Mouse (Mus musculus) forebrain, embryonic 15.5 days (tissue): Measurements from ENCODE around the gene Frmd6. TPM values are rescaled to one million over a fixed set of nuclear protein-coding genes. Genes with fewer than 3 reads are reported as not detected.

ENCODE experiments used
- ATAC-seq: fragments of 200-750 bp; cut with Nextera tagmentation; replicated peaks from 2 replicates; pipeline ENCODE4 v1.8.0; 2017; ENCODE audit warnings: mild to moderate bottlenecking, moderate TSS enrichment, moderate library complexity
- H3K27ac ChIP-seq: fragments of 300-500 bp; sonication (generic); replicated peaks from 2 replicates; pipeline ENCODE4 v1.5.1; 2015; ENCODE audit warnings: mild to moderate bottlenecking, inconsistent platforms
- H3K27me3 ChIP-seq: fragments of 300-500 bp; sonication (generic); 2 replicates; pipeline ENCODE4 v1.6.1; 2015; ENCODE audit warnings: inconsistent platforms
- H3K36me3 ChIP-seq: fragments of 300-500 bp; sonication (generic); 2 replicates; pipeline ENCODE4 v1.6.1; 2015; ENCODE audit warnings: mild to moderate bottlenecking, inconsistent platforms
- H3K4me1 ChIP-seq: fragments of 300-500 bp; sonication (generic); 2 replicates; pipeline ENCODE4 v1.6.1; 2015; ENCODE audit warnings: inconsistent platforms
- H3K4me2 ChIP-seq: fragments of 300-500 bp; sonication (generic); replicated peaks from 2 replicates; pipeline ENCODE4 v1.6.1; 2015; ENCODE audit warnings: mild to moderate bottlenecking, inconsistent platforms
- H3K4me3 ChIP-seq: fragments of 300-500 bp; sonication (generic); 2 replicates; pipeline ENCODE4 v1.5.1; 2015; ENCODE audit warnings: mild to moderate bottlenecking, inconsistent platforms
- H3K9ac ChIP-seq: fragments of 300-500 bp; sonication (generic); replicated peaks from 2 replicates; pipeline ENCODE4 v1.6.1; 2015; ENCODE audit warnings: mild to moderate bottlenecking, inconsistent platforms
- H3K9me3 ChIP-seq: fragments of 300-500 bp; sonication (generic); 2 replicates; pipeline ENCODE4 v1.6.1; 2016; ENCODE audit warnings: inconsistent platforms
- WGBS: fragments of 180-500 bp; shearing (Covaris S2); methylation state at CpG from one replicate; pipeline ENCODE4 v1.1.7; 2015; ENCODE audit warnings: mixed read lengths; 5-methylcytosine and 5-hydroxymethylcytosine counted together
- polyA plus RNA-seq: library from polyadenylated mRNA; unstranded; fragments of >200 nt; fragmentation: Nextera tagmentation; extraction: Ambion mirVana; gene quantifications from 2 replicates; pipeline ENCODE4 v1.2.1, GENCODE M21; 2015

Gene Frmd6
- polyA plus RNA-seq, result 11.8 and 11.9 TPM in 2 replicates

DNA sequence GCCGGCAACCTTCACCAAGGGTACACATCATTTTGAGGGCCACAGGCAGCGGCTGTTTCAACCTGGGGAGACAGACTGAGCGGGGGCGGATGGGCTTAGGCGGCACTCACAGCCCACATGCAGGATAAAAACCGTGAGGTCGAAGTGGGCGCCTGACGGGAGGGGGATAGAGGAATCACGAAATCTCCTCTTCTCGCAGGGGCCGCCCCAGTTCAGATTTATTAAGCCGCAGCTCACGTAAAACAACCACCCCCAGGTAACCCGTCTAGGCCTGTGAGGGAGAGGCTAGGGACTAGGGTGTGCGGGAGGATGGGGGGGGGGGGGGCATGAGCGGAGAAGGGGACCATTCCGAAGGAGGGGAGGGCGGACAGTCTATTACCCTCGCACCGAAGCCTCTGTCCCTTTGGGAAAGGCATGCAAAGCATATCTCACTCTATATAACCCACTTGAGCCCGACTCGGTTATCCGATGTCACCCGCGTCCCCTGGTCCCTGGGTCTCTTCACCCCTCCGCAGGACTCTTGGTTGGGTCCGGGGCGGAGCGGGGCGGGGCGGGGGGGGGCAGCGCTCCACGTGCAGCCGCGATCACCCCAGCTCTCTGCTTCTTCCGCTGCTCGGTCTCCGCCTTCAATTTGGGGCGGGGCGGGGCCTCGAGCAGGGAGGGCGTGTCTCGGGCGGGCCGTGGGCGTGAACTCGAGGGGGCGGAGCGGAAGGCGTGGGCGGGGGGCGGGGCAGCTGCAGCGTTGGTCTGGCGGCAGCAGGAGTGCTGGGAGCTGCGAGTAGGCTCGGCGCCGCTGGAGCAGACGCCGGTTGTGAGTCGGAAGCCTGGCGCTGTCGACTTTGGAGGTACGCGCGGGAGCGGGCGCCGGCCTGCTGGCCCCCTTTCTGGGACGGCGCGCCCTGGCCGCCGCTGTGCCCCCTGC is at the start of gene Frmd6:
TSS of gene Frmd6 (plus strand) at position 786 of the 922 bp plus-strand sequence.
- no peaks in the 10 kb centered on the region for H3K9me3 ChIP-seq
- H3K36me3 ChIP-seq, result no peaks in the 10 kb centered on the region
- peak within 1 kb of the TSS; percentile 86 for H3K4me2 ChIP-seq
- H3K27ac ChIP-seq, result peak within 1 kb of the TSS; percentile 96
- peak; percentile 93 for ATAC-seq
- H3K27me3 ChIP-seq, result no peaks in the 10 kb centered on the region
- peak within 1 kb of the TSS; percentile 80 for H3K9ac ChIP-seq
- WGBS, result under 1% methylated on average over 73 of the region's 75 CpGs
- peaks cover 29% of the 10 kb centered on the region for H3K4me1 ChIP-seq
- peak within 1 kb of the TSS; percentile 94 for H3K4me3 ChIP-seq

GRCm38 (mm10) chr12:70775609-70776008 is 49.7 kb upstream of the Frmd6 start:
- 91% methylated on average over 8 of the region's 8 CpGs for WGBS
- no peak overlapping the region for H3K4me3 ChIP-seq
- no peak for ATAC-seq
- no peaks in the 10 kb centered on the region for H3K27me3 ChIP-seq
- no peaks in the 10 kb centered on the region for H3K36me3 ChIP-seq
- no peak overlapping the region for H3K27ac ChIP-seq
- no peak overlapping the region for H3K9ac ChIP-seq
- H3K9me3 ChIP-seq, result no peaks in the 10 kb centered on the region
- peaks cover 16% of the 10 kb centered on the region for H3K4me1 ChIP-seq
- H3K4me2 ChIP-seq, result no peak overlapping the region

DNA sequence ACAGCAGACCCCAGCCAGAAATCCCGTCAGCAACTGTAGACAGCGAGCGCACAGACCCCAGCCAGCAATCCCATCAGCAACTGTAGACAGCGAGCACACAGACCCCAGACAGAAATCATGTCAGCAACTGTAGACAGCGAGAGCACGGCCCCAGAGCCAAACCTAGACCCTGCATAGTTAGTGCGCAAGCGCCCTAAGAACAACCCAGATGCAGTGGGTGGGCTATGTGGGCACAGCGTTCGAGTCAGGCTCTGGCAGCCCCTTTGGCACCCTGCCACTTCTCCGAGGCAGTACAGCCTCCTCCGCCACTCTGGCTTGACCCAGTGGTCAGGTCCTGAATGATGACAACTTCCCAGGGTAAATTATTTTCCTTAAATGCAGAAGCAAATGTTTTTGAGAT is 48.6 kb upstream of the Frmd6 start:
- whole genome bisulfite sequencing, result 70% methylated on average over 12 of the region's 12 CpGs
- Histone ChIP-seq H3K9me3 (no peaks in the 10 kb centered on the region), H3K27me3 (no peaks in the 10 kb centered on the region), H3K36me3 (no peaks in the 10 kb centered on the region), H3K4me2 (no peak overlapping the region), H3K4me3 (no peak overlapping the region), H3K27ac (0 out of 2 replicates have a peak overlapping the region, but pooled peaks have one; percentile 1), H3K4me1 (peaks cover 16% of the 10 kb centered on the region), H3K9ac (no peak overlapping the region)
- peak; percentile 51; the same call in 1 of the 2 replicates for ATAC-seq

DNA sequence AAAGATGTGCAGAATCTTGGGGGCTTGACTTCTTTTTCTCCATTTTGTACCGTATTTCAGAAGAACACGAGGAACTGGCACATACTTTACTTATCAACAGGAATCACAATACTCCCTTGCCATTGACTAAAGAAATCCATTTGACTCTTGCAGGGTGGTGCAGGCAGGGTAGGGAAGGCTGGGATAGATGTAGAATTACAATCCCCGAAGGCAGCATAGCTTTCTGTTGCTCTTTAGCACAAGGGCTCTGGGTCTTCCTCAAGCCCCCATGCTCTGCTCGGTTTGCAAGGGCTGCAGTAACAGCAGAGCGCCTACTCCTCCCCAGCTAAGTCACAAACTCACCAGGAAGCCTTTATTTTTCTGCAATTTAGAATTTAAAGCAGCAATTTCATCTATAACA is 47.8 kb upstream of the Frmd6 start:
- Histone ChIP-seq H3K36me3 (no peaks in the 10 kb centered on the region), H3K4me2 (no peak overlapping the region), H3K9ac (no peak overlapping the region), H3K27ac (0 out of 2 replicates have a peak overlapping the region, but pooled peaks have one; percentile 17), H3K27me3 (no peaks in the 10 kb centered on the region), H3K4me1 (peaks cover 16% of the 10 kb centered on the region), H3K9me3 (no peaks in the 10 kb centered on the region), H3K4me3 (no peak overlapping the region)
- 55% methylated on average over 5 of the region's 5 CpGs for WGBS
- ATAC-seq, result no peak

DNA sequence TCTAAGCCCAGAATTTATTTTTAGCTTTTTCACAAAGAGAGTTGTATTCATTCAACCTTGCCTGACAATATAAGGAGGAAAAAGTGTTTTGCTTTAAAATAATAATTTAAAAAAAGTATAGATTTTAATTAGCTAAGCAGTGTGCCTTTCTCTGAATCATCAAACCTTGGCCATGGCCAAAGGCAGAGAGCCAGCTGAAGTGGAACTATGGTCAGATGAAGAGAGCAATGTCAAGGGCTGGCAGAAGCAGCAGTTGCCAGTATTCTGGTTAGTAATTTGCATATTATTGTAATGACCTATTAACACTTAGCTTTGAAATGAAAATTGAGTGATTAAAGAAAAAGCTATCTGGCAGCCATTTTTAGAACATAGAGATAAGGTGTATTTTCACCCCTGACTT is 47.4 kb upstream of the Frmd6 start:
- no peak overlapping the region for H3K4me2 ChIP-seq
- ATAC-seq, result no peak
- H3K4me1 ChIP-seq, result peaks cover 16% of the 10 kb centered on the region
- no peak overlapping the region for H3K4me3 ChIP-seq
- no peaks in the 10 kb centered on the region for H3K9me3 ChIP-seq
- H3K27me3 ChIP-seq, result no peaks in the 10 kb centered on the region
- no peak overlapping the region for H3K9ac ChIP-seq
- H3K36me3 ChIP-seq, result no peaks in the 10 kb centered on the region
- no peak overlapping the region for H3K27ac ChIP-seq

DNA sequence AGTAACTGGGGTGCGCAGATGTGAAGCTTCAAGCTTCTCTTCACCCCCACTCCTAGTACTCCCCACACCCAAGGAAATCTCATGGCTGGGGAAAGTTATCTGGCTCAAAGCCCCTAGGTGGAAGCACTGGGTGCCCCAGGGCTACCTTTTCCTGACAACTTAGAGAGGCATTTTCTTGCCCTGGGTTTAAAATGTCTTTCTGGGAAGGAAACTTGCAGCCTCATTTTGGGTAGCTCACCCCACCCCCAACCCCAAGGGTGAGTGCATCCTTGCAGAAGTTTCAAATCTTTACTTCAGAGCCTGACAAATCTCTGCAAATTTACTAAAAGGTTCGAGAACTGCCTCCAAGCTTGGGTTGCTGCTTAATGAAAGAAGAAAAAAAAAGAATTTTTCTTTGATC is 47.0 kb upstream of the Frmd6 start:
- H3K27ac ChIP-seq, result no peak overlapping the region
- WGBS, result 64% methylated on average over 2 of the region's 2 CpGs
- H3K9me3 ChIP-seq, result no peaks in the 10 kb centered on the region
- no peaks in the 10 kb centered on the region for H3K36me3 ChIP-seq
- H3K4me2 ChIP-seq, result no peak overlapping the region
- no peak overlapping the region for H3K4me3 ChIP-seq
- no peak overlapping the region for H3K9ac ChIP-seq
- H3K27me3 ChIP-seq, result no peaks in the 10 kb centered on the region
- H3K4me1 ChIP-seq, result peaks cover 16% of the 10 kb centered on the region
- ATAC-seq, result no peak

DNA sequence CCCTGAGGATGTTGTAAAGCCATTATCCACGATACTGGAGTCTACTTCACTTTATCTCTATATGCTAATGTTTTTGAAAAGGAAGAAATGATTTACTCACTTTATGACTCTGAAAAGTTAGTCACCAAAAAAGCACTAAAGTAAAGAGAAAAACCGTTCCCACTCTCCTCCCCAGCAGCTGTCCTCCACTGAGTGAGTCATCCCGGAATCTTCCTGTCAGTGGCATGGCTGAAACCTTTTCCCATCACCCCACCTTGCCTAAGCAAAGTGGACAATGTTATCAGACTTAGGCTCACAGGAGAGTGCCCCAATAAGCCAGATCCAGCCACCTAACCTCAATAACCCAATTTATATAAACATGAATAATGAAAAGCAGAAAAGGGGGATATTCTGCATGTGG is 46.6 kb upstream of the Frmd6 start:
- Histone ChIP-seq H3K27me3 (no peaks in the 10 kb centered on the region), H3K4me3 (no peak overlapping the region), H3K4me1 (peaks cover 21% of the 10 kb centered on the region), H3K36me3 (no peaks in the 10 kb centered on the region), H3K9ac (no peak overlapping the region), H3K9me3 (no peaks in the 10 kb centered on the region), H3K27ac (no peak overlapping the region), H3K4me2 (no peak overlapping the region)
- ATAC-seq, result no peak
- WGBS, result 67% methylated on average over 3 of the region's 3 CpGs

- no peaks in the 10 kb centered on the region for H3K36me3 ChIP-seq
- H3K27me3 ChIP-seq, result no peaks in the 10 kb centered on the region
- H3K4me1 ChIP-seq, result peaks cover 11% of the 10 kb centered on the region
- no peak for ATAC-seq
- H3K9me3 ChIP-seq, result no peaks in the 10 kb centered on the region
- no peak overlapping the region for H3K4me3 ChIP-seq
- 37% methylated on average over 9 of the region's 9 CpGs for WGBS
- H3K4me2 ChIP-seq, result no peak overlapping the region
- H3K27ac ChIP-seq, result no peak overlapping the region
- H3K9ac ChIP-seq, result no peak overlapping the region
Observed at GRCm38 (mm10) chr12:70783049-70783448, 42.3 kb upstream of the Frmd6 start.

GRCm38 (mm10) chr12:70783475-70784239 is 41.7 kb upstream of the Frmd6 start:
- H3K9me3 ChIP-seq, result no peaks in the 10 kb centered on the region
- peak overlapping the region; percentile 28 for H3K4me2 ChIP-seq
- H3K4me1 ChIP-seq, result peaks cover 11% of the 10 kb centered on the region
- H3K27me3 ChIP-seq, result no peaks in the 10 kb centered on the region
- WGBS, result 24% methylated on average over 21 of the region's 22 CpGs
- H3K9ac ChIP-seq, result peak overlapping the region; percentile 15; the same call in 1 of the 2 replicates
- no peak overlapping the region for H3K27ac ChIP-seq
- peak; percentile 60; the same call in 1 of the 2 replicates for ATAC-seq
- no peaks in the 10 kb centered on the region for H3K36me3 ChIP-seq
- H3K4me3 ChIP-seq, result peak overlapping the region; percentile 13; the same call in 1 of the 2 replicates

- ATAC-seq, result peak; percentile 41; the same call in 1 of the 2 replicates
- H3K4me2 ChIP-seq, result peak overlapping the region; percentile 28
- no peaks in the 10 kb centered on the region for H3K27me3 ChIP-seq
- WGBS, result 42% methylated on average over 6 of the region's 6 CpGs
- no peaks in the 10 kb centered on the region for H3K9me3 ChIP-seq
- H3K4me1 ChIP-seq, result peaks cover 11% of the 10 kb centered on the region
- no peaks in the 10 kb centered on the region for H3K36me3 ChIP-seq
- no peak overlapping the region for H3K9ac ChIP-seq
- no peak overlapping the region for H3K4me3 ChIP-seq
- no peak overlapping the region for H3K27ac ChIP-seq
Observed at GRCm38 (mm10) chr12:70784240-70784705, 41.0 kb upstream of the Frmd6 start.

DNA sequence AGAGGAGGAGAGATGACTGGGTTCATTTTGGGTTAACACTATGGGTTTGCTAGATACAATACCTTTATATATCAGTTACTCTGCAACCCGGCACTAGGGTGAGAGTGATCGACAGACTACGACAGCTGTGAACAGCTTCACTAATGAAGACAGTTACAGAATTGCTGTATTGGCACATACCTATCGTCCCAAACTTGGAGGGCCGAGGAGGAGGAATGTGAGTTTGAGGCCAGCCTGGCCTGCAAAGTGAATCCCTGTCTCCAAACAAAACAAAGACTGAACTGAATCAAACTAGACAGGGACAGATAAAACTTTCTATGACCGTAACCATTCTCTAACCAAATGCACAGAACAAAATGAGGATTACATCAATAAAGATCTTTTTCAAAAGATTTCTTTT is 36.0 kb upstream of the Frmd6 start:
- Histone ChIP-seq H3K4me3 (no peak overlapping the region), H3K9me3 (no peaks in the 10 kb centered on the region), H3K4me1 (peaks cover under 1% of the 10 kb centered on the region; the same call in 1 of the 2 replicates), H3K36me3 (no peaks in the 10 kb centered on the region), H3K27me3 (no peaks in the 10 kb centered on the region), H3K9ac (no peak overlapping the region), H3K27ac (no peak overlapping the region), H3K4me2 (no peak overlapping the region)
- ATAC-seq, result no peak
- 88% methylated on average over 6 of the region's 6 CpGs for WGBS

GRCm38 (mm10) chr12:70793291-70793690 is 32.0 kb upstream of the Frmd6 start:
- Histone ChIP-seq H3K4me3 (no peak overlapping the region), H3K4me1 (peaks cover 8% of the 10 kb centered on the region; the same call in 1 of the 2 replicates), H3K9me3 (no peaks in the 10 kb centered on the region), H3K27ac (no peak overlapping the region), H3K36me3 (no peaks in the 10 kb centered on the region), H3K27me3 (no peaks in the 10 kb centered on the region), H3K9ac (no peak overlapping the region), H3K4me2 (no peak overlapping the region)
- 88% methylated on average over 6 of the region's 6 CpGs for WGBS
- ATAC-seq, result no peak
